Mouse (Mus musculus) neural tube, embryonic 12.5 days (tissue): ENCODE data around the gene Nhlrc4. TPM values are rescaled to one million over a fixed set of nuclear protein-coding genes. Genes with fewer than 3 reads are reported as not detected.

Source experiments
- ATAC-seq: fragments of 200-750 bp; cut with Nextera tagmentation; 2 replicates; pipeline ENCODE4 v1.8.0; 2017; ENCODE audit warnings: low read depth, mild to moderate bottlenecking, moderate TSS enrichment, moderate library complexity; ENCODE audit not compliant: low FRiP score
- H3K27ac ChIP-seq: fragments of 300-500 bp; sonication (generic); 2 replicates; pipeline ENCODE4 v1.5.1; 2016
- H3K27me3 ChIP-seq: fragments of 300-500 bp; sonication (generic); replicated peaks from 2 replicates; pipeline ENCODE4 v1.6.1; 2016; ENCODE audit warnings: mild to moderate bottlenecking
- H3K36me3 ChIP-seq: fragments of 300-500 bp; sonication (generic); 2 replicates; pipeline ENCODE4 v1.6.1; 2016; ENCODE audit warnings: mild to moderate bottlenecking
- H3K4me1 ChIP-seq: fragments of 300-500 bp; sonication (generic); 2 replicates; pipeline ENCODE4 v1.6.1; 2016
- H3K4me2 ChIP-seq: fragments of 300-500 bp; sonication (generic); replicated peaks from 2 replicates; pipeline ENCODE4 v1.6.1; 2016; ENCODE audit warnings: mild to moderate bottlenecking
- H3K4me3 ChIP-seq: fragments of 300-500 bp; sonication (generic); 2 replicates; pipeline ENCODE4 v1.5.1; 2016
- H3K9ac ChIP-seq: fragments of 300-500 bp; sonication (generic); 2 replicates; pipeline ENCODE4 v1.6.1; 2016; ENCODE audit warnings: mild to moderate bottlenecking
- H3K9me3 ChIP-seq: fragments of 300-500 bp; sonication (generic); 2 replicates; pipeline ENCODE4 v1.6.1; 2016; ENCODE audit warnings: mild to moderate bottlenecking
- WGBS: fragments of 180-500 bp; shearing (Covaris S2); methylation state at CpG from one replicate; pipeline ENCODE4 v1.1.7; 2016; 5-methylcytosine and 5-hydroxymethylcytosine counted together
- polyA plus RNA-seq: library from polyadenylated mRNA; unstranded; fragments of >200 nt; fragmentation: Nextera tagmentation; extraction: Ambion mirVana; gene quantifications from 2 replicates; pipeline ENCODE4 v1.2.1, GENCODE M21; 2016

The Nhlrc4 gene
- polyA plus RNA-seq, 1 experiment from 2014 or later: 0.14 TPM

DNA sequence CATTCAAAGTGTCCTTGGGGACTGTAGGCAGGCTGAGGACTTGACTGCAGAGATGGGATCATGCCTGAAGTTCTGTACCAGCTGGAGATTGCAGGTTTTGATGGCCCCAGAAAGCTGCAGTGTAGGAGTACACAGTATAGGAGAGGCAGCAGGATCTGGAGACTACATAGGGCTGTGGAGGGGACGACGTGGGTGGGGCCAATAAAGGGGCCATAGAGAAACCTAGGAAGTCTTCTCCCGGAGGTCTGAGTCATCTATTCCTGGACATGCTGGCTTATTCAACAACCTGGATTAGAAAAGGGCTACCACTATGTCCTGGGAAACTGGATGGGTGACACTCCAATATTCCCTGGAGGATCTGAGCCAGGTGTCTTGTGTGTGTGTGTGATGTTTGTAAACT lies 11.0 kb upstream of the Nhlrc4 start:
- no peaks in the 10 kb centered on the region for H3K9me3 ChIP-seq
- peaks cover 13% of the 10 kb centered on the region for H3K4me1 ChIP-seq
- H3K9ac ChIP-seq: no peak overlapping the region
- ATAC-seq: no peak
- H3K27me3 ChIP-seq: peaks cover 32% of the 10 kb centered on the region
- H3K4me2 ChIP-seq: no peak overlapping the region
- H3K4me3 ChIP-seq: no peak overlapping the region
- H3K27ac ChIP-seq: no peak overlapping the region
- WGBS: 51% methylated on average over 3 of the region's 3 CpGs
- H3K36me3 ChIP-seq: peaks cover 29% of the 10 kb centered on the region

DNA sequence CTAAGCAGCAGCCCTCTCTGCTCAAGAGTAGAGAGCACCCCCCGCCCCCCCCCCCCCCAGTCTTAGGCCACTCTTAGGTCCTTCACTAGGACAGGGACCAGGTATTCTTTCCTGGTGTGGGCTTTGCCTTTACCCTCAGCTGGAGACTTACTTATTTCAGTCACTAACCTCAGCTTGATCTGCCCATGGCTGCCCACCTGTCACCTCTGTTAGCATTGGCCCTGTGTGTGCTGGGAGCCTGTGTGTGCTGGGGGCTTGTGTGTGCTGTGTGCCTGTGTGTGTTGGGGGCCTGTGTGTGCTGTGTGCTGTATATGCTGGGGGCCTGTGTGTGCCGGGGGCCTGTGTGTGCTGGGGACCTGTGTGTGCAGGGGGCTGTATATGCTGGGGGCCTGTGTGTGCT lies 9.9 kb upstream of the Nhlrc4 start:
- peaks cover 42% of the 10 kb centered on the region for H3K27me3 ChIP-seq
- ATAC-seq: no peak
- H3K4me2 ChIP-seq: no peak overlapping the region
- H3K4me3 ChIP-seq: no peak overlapping the region
- H3K4me1 ChIP-seq: peaks cover 13% of the 10 kb centered on the region
- H3K36me3 ChIP-seq: peaks cover 18% of the 10 kb centered on the region
- H3K9me3 ChIP-seq: no peaks in the 10 kb centered on the region
- 92% methylated on average over 1 of the region's 2 CpGs for whole genome bisulfite sequencing
- no peak overlapping the region for H3K9ac ChIP-seq
- H3K27ac ChIP-seq: no peak overlapping the region

- Histone ChIP-seq H3K4me1 (peaks cover 13% of the 10 kb centered on the region), H3K4me2 (no peak overlapping the region), H3K4me3 (no peak overlapping the region), H3K27me3 (peaks cover 43% of the 10 kb centered on the region), H3K9ac (no peak overlapping the region), H3K36me3 (peaks cover 7% of the 10 kb centered on the region; the same call in 1 of the 2 replicates), H3K27ac (no peak overlapping the region), H3K9me3 (no peaks in the 10 kb centered on the region)
- ATAC-seq: no peak
- 81% methylated on average over 5 of the region's 5 CpGs for WGBS
These were observed 8.4 kb upstream of the Nhlrc4 start for GRCm38 (mm10) chr17:25953161-25953560.

GRCm38 (mm10) chr17:25951803-25952623 lies 7.3 kb upstream of the Nhlrc4 start, which contains the start of gene A930017K11Rik:
TSS of gene A930017K11Rik (minus strand) at chr17:25952565.
- Histone ChIP-seq H3K27ac (no peak within 1 kb of the TSS), H3K4me1 (peaks cover 13% of the 10 kb centered on the region), H3K4me2 (peak within 1 kb of the TSS; percentile 60), H3K36me3 (no peaks in the 10 kb centered on the region), H3K9me3 (no peaks in the 10 kb centered on the region), H3K4me3 (peak within 1 kb of the TSS; percentile 20), H3K27me3 (peaks cover 43% of the 10 kb centered on the region), H3K9ac (0 out of 2 replicates have a peak within 1 kb of the TSS, but pooled peaks have one; percentile 26)
- 1% methylated on average over 58 of the region's 58 CpGs for WGBS
- ATAC-seq: no peak

GRCm38 (mm10) chr17:25951225-25951802 lies 6.6 kb upstream of the Nhlrc4 start:
- peaks cover 43% of the 10 kb centered on the region for H3K27me3 ChIP-seq
- H3K9ac ChIP-seq: 0 out of 2 replicates have a peak overlapping the region, but pooled peaks have one; percentile 26
- 1% methylated on average over 33 of the region's 33 CpGs for WGBS

GRCm38 (mm10) chr17:25950706-25951105 lies 5.9 kb upstream of the Nhlrc4 start:
- H3K4me1 ChIP-seq: peaks cover 13% of the 10 kb centered on the region
- WGBS: 23% methylated on average over 3 of the region's 3 CpGs

More at GRCm38 (mm10) chr17:25951225-25951802, 6.6 kb upstream of the Nhlrc4 start:
- Histone ChIP-seq H3K36me3 (no peaks in the 10 kb centered on the region), H3K9me3 (no peaks in the 10 kb centered on the region), H3K27ac (no peak overlapping the region), H3K4me2 (peak overlapping the region; percentile 60), H3K4me1 (peaks cover 13% of the 10 kb centered on the region), H3K4me3 (peak overlapping the region; percentile 20)
- no peak for ATAC-seq

GRCm38 (mm10) chr17:25949981-25950380 lies 5.2 kb upstream of the Nhlrc4 start:
- Histone ChIP-seq H3K27me3 (peaks cover 41% of the 10 kb centered on the region), H3K4me1 (peaks cover 13% of the 10 kb centered on the region), H3K27ac (no peak overlapping the region), H3K9me3 (no peaks in the 10 kb centered on the region), H3K36me3 (no peaks in the 10 kb centered on the region), H3K9ac (no peak overlapping the region), H3K4me3 (no peak overlapping the region), H3K4me2 (no peak overlapping the region)
- ATAC-seq: no peak
- WGBS: 77% methylated on average over 5 of the region's 5 CpGs

More at GRCm38 (mm10) chr17:25950706-25951105, 5.9 kb upstream of the Nhlrc4 start:
- H3K36me3 ChIP-seq: no peaks in the 10 kb centered on the region
- H3K4me3 ChIP-seq: no peak overlapping the region
- no peak overlapping the region for H3K27ac ChIP-seq
- ATAC-seq: no peak
- H3K9ac ChIP-seq: no peak overlapping the region
- no peak overlapping the region for H3K4me2 ChIP-seq
- H3K9me3 ChIP-seq: no peaks in the 10 kb centered on the region
- H3K27me3 ChIP-seq: peaks cover 41% of the 10 kb centered on the region

- peaks cover 35% of the 10 kb centered on the region for H3K27me3 ChIP-seq
These were observed 3.3 kb upstream of the Nhlrc4 start for GRCm38 (mm10) chr17:25948051-25948450.

DNA sequence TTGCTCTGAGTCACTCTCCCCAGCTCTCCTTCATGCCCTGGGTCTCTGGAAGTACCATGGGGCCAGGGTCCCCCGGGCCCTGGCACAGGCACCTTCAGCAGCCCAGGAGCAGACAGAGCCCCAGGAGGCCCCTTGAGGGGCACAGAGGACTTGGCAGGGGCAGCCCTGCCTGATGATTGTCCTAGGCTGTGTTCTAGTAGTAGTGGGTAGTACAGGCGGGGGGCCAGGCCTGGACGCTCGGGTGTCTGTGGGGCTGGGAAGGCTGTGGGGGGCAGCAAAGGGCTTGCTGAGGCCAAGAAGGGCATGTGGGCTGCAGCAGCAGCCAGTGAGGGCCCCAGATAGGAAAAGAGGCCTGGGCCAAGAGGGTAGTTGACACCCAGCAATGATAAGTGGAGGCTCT lies 2.8 kb upstream of the Nhlrc4 start:
- Histone ChIP-seq H3K36me3 (no peaks in the 10 kb centered on the region), H3K9ac (no peak overlapping the region), H3K4me2 (no peak overlapping the region), H3K27me3 (peaks cover 30% of the 10 kb centered on the region), H3K27ac (no peak overlapping the region), H3K4me3 (no peak overlapping the region), H3K9me3 (no peaks in the 10 kb centered on the region), H3K4me1 (peaks cover 13% of the 10 kb centered on the region)
- ATAC-seq: no peak
- 78% methylated on average over 4 of the region's 4 CpGs for WGBS

More at GRCm38 (mm10) chr17:25948051-25948450, 3.3 kb upstream of the Nhlrc4 start:
- H3K4me2 ChIP-seq: no peak overlapping the region
- 84% methylated on average over 8 of the region's 8 CpGs for whole genome bisulfite sequencing
- H3K4me1 ChIP-seq: peaks cover 13% of the 10 kb centered on the region
- H3K9ac ChIP-seq: no peak overlapping the region
- H3K4me3 ChIP-seq: no peak overlapping the region
- H3K27ac ChIP-seq: no peak overlapping the region
- H3K9me3 ChIP-seq: no peaks in the 10 kb centered on the region
- ATAC-seq: no peak
- no peaks in the 10 kb centered on the region for H3K36me3 ChIP-seq

GRCm38 (mm10) chr17:25946891-25947290 lies 2.1 kb upstream of the Nhlrc4 start:
- Histone ChIP-seq H3K27ac (no peak overlapping the region), H3K36me3 (no peaks in the 10 kb centered on the region), H3K4me1 (peaks cover 10% of the 10 kb centered on the region), H3K4me3 (no peak overlapping the region), H3K27me3 (peaks cover 23% of the 10 kb centered on the region), H3K9ac (no peak overlapping the region), H3K4me2 (no peak overlapping the region), H3K9me3 (no peaks in the 10 kb centered on the region)
- WGBS: 86% methylated on average over 8 of the region's 8 CpGs
- ATAC-seq: no peak

GRCm38 (mm10) chr17:25946349-25946748 lies 1.6 kb upstream of the Nhlrc4 start:
- no peak overlapping the region for H3K9ac ChIP-seq
- H3K36me3 ChIP-seq: no peaks in the 10 kb centered on the region
- 85% methylated on average over 7 of the region's 7 CpGs for WGBS
- peaks cover 18% of the 10 kb centered on the region for H3K27me3 ChIP-seq
- peaks cover 5% of the 10 kb centered on the region; the same call in 1 of the 2 replicates for H3K4me1 ChIP-seq
- no peak overlapping the region for H3K27ac ChIP-seq
- H3K9me3 ChIP-seq: no peaks in the 10 kb centered on the region
- ATAC-seq: no peak
- no peak overlapping the region for H3K4me3 ChIP-seq
- no peak overlapping the region for H3K4me2 ChIP-seq

DNA sequence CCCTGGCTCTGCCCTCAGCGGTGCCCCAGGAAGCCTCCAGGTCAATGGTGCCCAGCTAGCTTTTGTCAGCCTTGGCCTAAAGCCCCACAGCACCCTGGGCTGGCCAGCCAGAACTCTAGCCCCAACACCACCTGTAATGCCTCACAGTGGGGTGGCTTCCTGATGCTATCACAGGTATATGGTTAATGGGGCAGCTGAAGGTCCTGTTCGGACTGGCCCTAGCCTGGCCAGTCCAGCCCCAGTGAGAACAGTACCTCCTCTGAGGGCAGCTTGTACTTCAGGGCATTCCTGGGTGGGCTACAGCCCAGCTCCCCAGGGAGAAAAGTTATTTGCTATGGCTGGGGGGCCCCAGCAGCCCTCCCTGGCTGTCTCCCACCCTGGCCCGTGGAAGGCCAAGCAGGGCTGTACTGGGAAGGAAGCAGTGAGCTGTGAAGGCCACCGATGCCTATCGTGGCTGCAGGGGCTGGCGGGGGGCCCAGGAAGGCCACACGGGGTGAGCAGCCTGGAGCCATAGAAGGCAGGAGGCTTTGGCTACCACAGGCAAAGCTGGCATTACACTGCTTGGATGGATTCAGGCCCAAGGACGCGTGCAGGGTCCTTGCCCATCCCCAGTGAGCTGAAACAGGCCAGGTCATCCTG lies 875 bp upstream of the Nhlrc4 start:
- WGBS: 76% methylated on average over 9 of the region's 9 CpGs
- H3K4me1 ChIP-seq: peaks cover 6% of the 10 kb centered on the region

More for the DNA sequence above, 875 bp upstream of the Nhlrc4 start:
- H3K9ac ChIP-seq: no peak overlapping the region
- no peak overlapping the region for H3K4me2 ChIP-seq
- no peaks in the 10 kb centered on the region for H3K36me3 ChIP-seq
- H3K9me3 ChIP-seq: no peaks in the 10 kb centered on the region
- peaks cover 11% of the 10 kb centered on the region for H3K27me3 ChIP-seq
- no peak overlapping the region for H3K27ac ChIP-seq
- no peak overlapping the region for H3K4me3 ChIP-seq
- no peak for ATAC-seq
